Mouse (Mus musculus) subcutaneous adipose tissue, adult 2 months (tissue): Measurements from ENCODE around the gene Ktn1. TPM values are rescaled to one million over a fixed set of nuclear protein-coding genes. Genes with fewer than 3 reads are reported as not detected.

ENCODE experiments used
- polyA plus RNA-seq: library from polyadenylated mRNA; depleted of rRNA; stranded (reverse); fragments of >200 nt; gene quantifications from 2 replicates; pipeline ENCODE4 v1.2.3, GENCODE M21; 2012; ENCODE audit warnings: low replicate concordance; rRNA removed

The Ktn1 gene
- polyA plus RNA-seq: 5.5 and 9.4 TPM in 2 replicates

DNA sequence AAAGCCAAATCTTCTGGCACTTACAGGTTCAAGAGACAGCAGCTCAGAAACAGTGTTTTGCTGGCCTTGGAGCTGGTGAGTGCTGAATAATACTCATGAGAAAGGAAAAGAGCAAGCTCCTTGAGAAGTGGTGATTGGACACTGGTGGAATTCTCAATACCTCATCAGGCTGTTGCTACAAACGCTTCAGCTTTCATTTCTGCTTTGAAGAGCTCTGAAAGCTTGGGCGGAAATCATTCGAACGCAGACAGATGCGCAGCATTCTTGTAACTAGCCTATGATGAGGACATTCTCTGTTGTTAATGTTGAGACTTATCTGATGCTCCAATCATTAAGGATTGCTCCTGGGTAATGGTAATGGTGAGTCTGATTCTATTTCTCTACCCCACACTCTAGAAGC lies at the start of gene Ktn1:
Ktn1 (plus strand) TSS at position 231 of the 400 bp plus-strand sequence.

Other genes with a start within 250 kb of the Ktn1 start
- 0.37 and 2.1 TPM in 2 replicates for gene Dlgap5, start 230.0 kb upstream of the Ktn1 start, polyA plus RNA-seq
- gene Fbxo34, start 198.0 kb upstream of the Ktn1 start, polyA plus RNA-seq: 14.6 and 14.8 TPM in 2 replicates
- 7.9 and 10.9 TPM in 2 replicates for gene Atg14, start 77.8 kb upstream of the Ktn1 start, polyA plus RNA-seq